Mouse (Mus musculus) forebrain, embryonic 11.5 days (tissue): ENCODE data around the gene Osbpl2. TPM values are rescaled to one million over a fixed set of nuclear protein-coding genes. Genes with fewer than 3 reads are reported as not detected.

ENCODE experiments used
- ATAC-seq: fragments of 200-750 bp; cut with Nextera tagmentation; replicated peaks from 2 replicates; pipeline ENCODE4 v1.8.0; 2017; ENCODE audit warnings: moderate TSS enrichment; ENCODE audit not compliant: low FRiP score
- DNase-seq: peaks from one replicate; pipeline ENCODE4 v3.0.0-alpha.2; 2017; ENCODE audit warnings: low spot score
- H3K27ac ChIP-seq: fragments of 300-500 bp; sonication (generic); 2 replicates; pipeline ENCODE4 v1.5.1; 2014; ENCODE audit warnings: low read depth, low read length
- H3K27me3 ChIP-seq: fragments of 300-500 bp; sonication (generic); 2 replicates; pipeline ENCODE4 v1.6.1; 2014; ENCODE audit warnings: mild to moderate bottlenecking, low read length, mixed read lengths; ENCODE audit not compliant: control insufficient read depth, insufficient read depth
- H3K36me3 ChIP-seq: fragments of 300-500 bp; sonication (generic); 2 replicates; pipeline ENCODE4 v1.6.1; 2014; ENCODE audit warnings: mild to moderate bottlenecking, low read length, moderate library complexity, mixed read lengths; ENCODE audit not compliant: control insufficient read depth, insufficient read depth
- H3K4me1 ChIP-seq: fragments of 300-500 bp; sonication (generic); replicated peaks from 2 replicates; pipeline ENCODE4 v1.6.1; 2014; ENCODE audit warnings: low read length, mixed read lengths; ENCODE audit not compliant: control insufficient read depth, insufficient read depth
- H3K4me2 ChIP-seq: fragments of 300-500 bp; sonication (generic); 2 replicates; pipeline ENCODE4 v1.6.1; 2014; ENCODE audit warnings: low read depth, mild to moderate bottlenecking, low read length, moderate library complexity, mixed read lengths; ENCODE audit not compliant: severe bottlenecking
- H3K4me3 ChIP-seq: fragments of 300-500 bp; sonication (generic); 2 replicates; pipeline ENCODE4 v1.5.1; 2014; ENCODE audit warnings: low read depth, low read length
- H3K9ac ChIP-seq: fragments of 300-500 bp; sonication (generic); 2 replicates; pipeline ENCODE4 v1.6.1; 2014; ENCODE audit warnings: low read length
- H3K9me3 ChIP-seq: fragments of 300-500 bp; sonication (generic); 2 replicates; pipeline ENCODE4 v1.6.1; 2016; ENCODE audit warnings: low read length, mixed read lengths; ENCODE audit not compliant: control insufficient read depth
- WGBS: fragments of 180-500 bp; shearing (Covaris S2); extraction: QIAGEN DNeasy Blood & Tissue Kit; methylation state at CpG from one replicate; pipeline ENCODE4 v1.1.7; 2014; 5-methylcytosine and 5-hydroxymethylcytosine counted together
- microRNA-seq: library from miRNA; unstranded; fragments of <30 nt; microRNA quantifications from one replicate; pipeline ENCODE4, GENCODE M21; 2016; ENCODE audit not compliant: insufficient number of aligned reads
- polyA plus RNA-seq: library from polyadenylated mRNA; unstranded; fragments of >200 nt; fragmentation: Nextera tagmentation; extraction: Ambion mirVana; gene quantifications from 2 replicates; pipeline ENCODE4 v1.2.1, GENCODE M21; 2014

Gene Osbpl2
- polyA plus RNA-seq, 1 experiment from 2014 or later: 43.8 TPM

GRCm38 (mm10) chr2:180205083-180205955, 86.2 kb downstream of the Osbpl2 start:
- DNase-seq: no peak
- no peak for ATAC-seq
- H3K4me1 ChIP-seq: no peaks in the 10 kb centered on the region; the same call in 1 of the 2 replicates
- H3K9me3 ChIP-seq: no peaks in the 10 kb centered on the region
- no peak overlapping the region for H3K4me3 ChIP-seq
- no peak overlapping the region for H3K4me2 ChIP-seq
- no peaks in the 10 kb centered on the region for H3K27me3 ChIP-seq
- no peaks in the 10 kb centered on the region for H3K36me3 ChIP-seq
- 87% methylated on average over 12 of the region's 12 CpGs for WGBS
- no peak overlapping the region for H3K27ac ChIP-seq
- no peak overlapping the region for H3K9ac ChIP-seq

DNA sequence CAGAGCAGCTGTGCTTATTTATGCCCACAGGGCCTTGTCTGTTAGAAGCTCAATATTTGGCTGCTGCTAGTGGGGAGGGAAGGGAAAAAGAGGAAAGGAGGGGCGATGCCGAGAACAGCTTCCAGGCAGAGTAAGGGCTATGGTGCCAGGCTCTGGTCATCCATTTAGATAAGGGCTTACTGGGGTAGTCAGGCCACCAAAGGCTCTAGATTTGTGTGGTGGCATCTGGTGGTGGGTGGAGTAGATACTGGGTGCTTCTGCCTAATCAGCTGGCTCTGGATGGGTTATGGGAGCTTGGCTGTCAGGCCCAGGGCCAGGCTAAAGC, 86.8 kb downstream of the Osbpl2 start:
- H3K9me3 ChIP-seq: no peaks in the 10 kb centered on the region
- no peaks in the 10 kb centered on the region; the same call in 1 of the 2 replicates for H3K4me1 ChIP-seq
- no peak overlapping the region for H3K27ac ChIP-seq
- H3K4me2 ChIP-seq: no peak overlapping the region
- no peak for DNase-seq
- no peak overlapping the region for H3K4me3 ChIP-seq
- H3K27me3 ChIP-seq: no peaks in the 10 kb centered on the region
- no peak for ATAC-seq
- H3K9ac ChIP-seq: no peak overlapping the region
- no peaks in the 10 kb centered on the region for H3K36me3 ChIP-seq
- WGBS: 91% methylated on average over 2 of the region's 2 CpGs

DNA sequence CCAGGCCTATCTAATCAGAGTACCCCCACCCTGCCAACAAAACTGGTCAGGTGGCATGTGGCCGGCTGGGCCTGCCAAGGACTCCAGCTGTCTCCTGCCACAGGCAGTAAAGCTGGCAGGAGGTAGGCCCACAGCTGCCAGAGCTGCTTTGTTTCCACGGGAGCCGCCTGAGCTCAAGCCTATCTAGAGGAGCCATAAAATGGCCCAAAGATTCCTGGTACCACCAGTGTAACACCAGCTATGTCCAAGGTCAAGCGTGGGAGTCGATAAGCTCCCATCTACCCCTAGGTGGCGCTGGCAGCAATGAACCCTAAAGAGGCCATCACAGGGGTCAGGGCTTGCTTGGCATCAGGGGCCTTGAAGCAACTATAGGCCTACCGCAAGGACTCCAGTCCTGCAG, 88.7 kb downstream of the Osbpl2 start:
- H3K4me3 ChIP-seq: no peak overlapping the region
- H3K9me3 ChIP-seq: no peaks in the 10 kb centered on the region
- H3K36me3 ChIP-seq: no peaks in the 10 kb centered on the region
- no peak overlapping the region for H3K4me2 ChIP-seq
- 74% methylated on average over 7 of the region's 7 CpGs for WGBS
- H3K4me1 ChIP-seq: no peaks in the 10 kb centered on the region
- ATAC-seq (no peak), DNase-seq (peak; percentile 62)
- H3K27ac ChIP-seq: no peak overlapping the region
- no peak overlapping the region for H3K9ac ChIP-seq
- no peaks in the 10 kb centered on the region for H3K27me3 ChIP-seq

DNA sequence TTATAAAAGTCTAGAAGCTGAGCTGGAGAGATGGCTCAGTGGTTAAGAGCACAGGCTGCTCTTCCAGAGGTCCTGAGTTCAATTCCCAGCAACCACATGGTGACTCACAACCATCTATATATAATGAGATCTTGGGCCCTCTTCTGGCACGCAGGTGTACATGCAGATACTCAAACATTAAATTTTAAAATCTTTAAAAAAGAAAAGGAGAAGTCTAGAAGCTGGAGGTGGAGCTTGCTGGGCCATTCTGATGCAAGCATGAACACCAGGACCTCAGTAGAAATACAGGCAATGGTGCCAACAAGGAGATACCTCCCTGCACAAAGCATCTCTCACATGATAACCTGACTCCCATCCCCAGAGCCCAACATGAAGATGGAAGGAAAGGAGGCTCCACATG, 89.9 kb downstream of the Osbpl2 start:
- Histone ChIP-seq H3K4me1 (no peaks in the 10 kb centered on the region), H3K4me2 (no peak overlapping the region), H3K27ac (no peak overlapping the region), H3K9ac (no peak overlapping the region), H3K36me3 (no peaks in the 10 kb centered on the region), H3K9me3 (no peaks in the 10 kb centered on the region), H3K4me3 (no peak overlapping the region), H3K27me3 (no peaks in the 10 kb centered on the region)
- no peak for DNase-seq
- WGBS: 89% methylated on average over 1 of the region's 1 CpGs
- no peak for ATAC-seq

DNA sequence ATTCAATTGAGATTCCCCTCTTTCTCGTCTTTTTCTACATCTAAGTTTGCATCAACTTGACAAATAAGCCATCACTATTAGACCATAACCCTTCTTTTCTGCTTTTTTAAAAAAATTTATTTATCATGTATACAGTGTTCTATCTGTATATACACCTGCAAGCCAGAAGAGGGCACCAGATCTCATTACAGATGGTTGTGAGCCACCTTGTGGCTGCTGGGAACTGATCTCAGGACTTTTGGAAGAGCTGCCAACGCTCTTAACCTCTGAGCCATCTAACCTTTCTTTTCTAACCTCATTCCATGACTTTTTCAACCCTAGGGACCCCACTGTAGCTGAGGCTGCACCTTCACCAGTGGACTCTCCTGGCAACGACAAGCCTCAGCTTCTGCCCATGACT, 93.1 kb downstream of the Osbpl2 start:
- H3K4me1 ChIP-seq: 0 out of 2 replicates have a peak, but pooled peaks cover 4% of the 10 kb centered on the region
- 93% methylated on average over 3 of the region's 3 CpGs for WGBS
- no peak overlapping the region for H3K9ac ChIP-seq
- no peak overlapping the region for H3K4me3 ChIP-seq
- no peak for DNase-seq
- H3K4me2 ChIP-seq: no peak overlapping the region
- ATAC-seq: no peak
- H3K27ac ChIP-seq: no peak overlapping the region
- no peaks in the 10 kb centered on the region for H3K27me3 ChIP-seq
- H3K9me3 ChIP-seq: no peaks in the 10 kb centered on the region
- H3K36me3 ChIP-seq: no peaks in the 10 kb centered on the region

Small RNA genes lying within 50 kb of the gene (microRNA-seq; reads per million reads assigned to microRNA genes)
- not detected for gene Mir7005

Other genes with a start within 250 kb of the Osbpl2 start
- gene Taf4, start 142.7 kb upstream of the Osbpl2 start, polyA plus RNA-seq: 7.4 and 8.2 TPM in 2 replicates
- 7.5 and 8.9 TPM in 2 replicates for gene Lsm14b, start 94.3 kb upstream of the Osbpl2 start, polyA plus RNA-seq
- gene Psma7, start 76.9 kb upstream of the Osbpl2 start, polyA plus RNA-seq: 681 and 714 TPM in 2 replicates
- 16.8 and 17.8 TPM in 2 replicates for gene Ss18l1, start 76.8 kb upstream of the Osbpl2 start, polyA plus RNA-seq
- 32.3 and 34.8 TPM in 2 replicates for gene Mtg2, start 48.7 kb upstream of the Osbpl2 start, polyA plus RNA-seq
- 0.95 and 1.1 TPM in 2 replicates for gene Hrh3, start 14.8 kb upstream of the Osbpl2 start, polyA plus RNA-seq
- 200 and 207 TPM in 2 replicates for gene Adrm1, start 52.2 kb downstream of the Osbpl2 start, polyA plus RNA-seq
- 5.9 and 7.8 TPM in 2 replicates for gene Lama5, start 106.6 kb downstream of the Osbpl2 start, polyA plus RNA-seq
- gene Rps21, start 138.1 kb downstream of the Osbpl2 start, polyA plus RNA-seq: 423 and 468 TPM in 2 replicates
- gene Cables2, start 154.2 kb downstream of the Osbpl2 start, polyA plus RNA-seq: 16.8 and 18.7 TPM in 2 replicates
- 0.08 TPM in 1 of 2 replicates, not detected in the other for gene Rbbp8nl, start 170.6 kb downstream of the Osbpl2 start, polyA plus RNA-seq
- 0.05 TPM in 1 of 2 replicates, not detected in the other for gene Gata5, start 215.4 kb downstream of the Osbpl2 start, polyA plus RNA-seq